Mouse (Mus musculus): ENCODE measurements around the gene Gtf2h1. TPM values are rescaled to one million over a fixed set of nuclear protein-coding genes. Genes with fewer than 3 reads are reported as not detected.

Gtf2h1 gene
- 6.1 TPM for polyA plus RNA-seq (2015; fragmentation: Illumina TruSeq; extraction: RNeasy Lipid Tissue Mini Kit (QIAGEN cat#74804); ENCODE audit: insufficient read depth, low read depth, low replicate concordance)

GRCm38 (mm10) chr7:46795287-46796205, at the start of gene Gtf2h1, which contains the start of gene Hps5:
Gene Gtf2h1 (plus strand): TSS chr7:46796103.
Gene Hps5 (minus strand): TSS chr7:46796064.

DNA sequence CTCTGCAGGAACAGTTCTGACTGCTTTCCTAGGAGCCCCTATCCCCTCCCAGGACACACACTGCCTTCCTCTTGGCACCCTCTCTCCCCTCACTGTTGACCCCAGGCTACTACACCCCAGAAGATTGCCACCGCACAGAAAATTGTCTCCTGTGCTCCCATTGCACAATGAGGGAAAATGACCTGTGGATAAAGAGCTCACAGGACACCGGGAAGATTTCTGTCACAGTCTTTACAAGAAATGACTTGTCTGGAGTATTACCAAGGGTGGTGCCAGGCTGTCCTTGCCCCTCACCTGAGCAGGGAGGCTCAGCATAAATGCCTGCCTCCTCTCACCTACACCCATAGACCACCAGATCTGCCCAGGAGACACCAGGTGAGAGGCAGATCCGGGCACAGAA, 44.4 kb upstream of the Gtf2h1 start, which contains the start of gene Saa2:
TSS of gene Saa2 (plus strand) at position 301 of the 400 bp plus-strand sequence.

GRCm38 (mm10) chr7:46840787-46841525, 45.1 kb downstream of the Gtf2h1 start, which contains the start of gene Ldha:
Gene Ldha (plus strand): TSS chr7:46841475.

GRCm38 (mm10) chr7:46860996-46861395, 65.1 kb downstream of the Gtf2h1 start, which contains the start of gene Ldhc:
Gene Ldhc (plus strand): TSS chr7:46861203.

Other genes starting within 250 kb of the Gtf2h1 start
- gene Sergef, start 156.3 kb upstream of the Gtf2h1 start, polyA plus RNA-seq (2015; fragmentation: Illumina TruSeq; extraction: RNeasy Lipid Tissue Mini Kit (QIAGEN cat#74804); ENCODE audit: insufficient read depth, low read depth, low replicate concordance): 3.1 TPM
- not detected for gene Tph1, start 123.6 kb upstream of the Gtf2h1 start, polyA plus RNA-seq (2015; fragmentation: Illumina TruSeq; extraction: RNeasy Lipid Tissue Mini Kit (QIAGEN cat#74804); ENCODE audit: insufficient read depth, low read depth, low replicate concordance)
- gene Saal1, start 85.4 kb upstream of the Gtf2h1 start, polyA plus RNA-seq (2015; fragmentation: Illumina TruSeq; extraction: RNeasy Lipid Tissue Mini Kit (QIAGEN cat#74804); ENCODE audit: insufficient read depth, low read depth, low replicate concordance): 1.6 TPM
- gene Saa3, start 80.4 kb upstream of the Gtf2h1 start, polyA plus RNA-seq (2015; fragmentation: Illumina TruSeq; extraction: RNeasy Lipid Tissue Mini Kit (QIAGEN cat#74804); ENCODE audit: insufficient read depth, low read depth, low replicate concordance): 4.4 TPM
- gene Saa4, start 63.5 kb upstream of the Gtf2h1 start, polyA plus RNA-seq (2015; fragmentation: Illumina TruSeq; extraction: RNeasy Lipid Tissue Mini Kit (QIAGEN cat#74804); ENCODE audit: insufficient read depth, low read depth, low replicate concordance): not detected
- gene Saa1, start 53.1 kb upstream of the Gtf2h1 start, polyA plus RNA-seq (2015; fragmentation: Illumina TruSeq; extraction: RNeasy Lipid Tissue Mini Kit (QIAGEN cat#74804); ENCODE audit: insufficient read depth, low read depth, low replicate concordance): not detected
- not detected for gene Saa2, start 44.3 kb upstream of the Gtf2h1 start, polyA plus RNA-seq (2015; fragmentation: Illumina TruSeq; extraction: RNeasy Lipid Tissue Mini Kit (QIAGEN cat#74804); ENCODE audit: insufficient read depth, low read depth, low replicate concordance)
- 8.7 TPM for gene Hps5, start within 50 bp of the Gtf2h1 start, polyA plus RNA-seq (2015; fragmentation: Illumina TruSeq; extraction: RNeasy Lipid Tissue Mini Kit (QIAGEN cat#74804); ENCODE audit: insufficient read depth, low read depth, low replicate concordance)
- 36.2 TPM for gene Ldha, start 45.4 kb downstream of the Gtf2h1 start, polyA plus RNA-seq (2015; fragmentation: Illumina TruSeq; extraction: RNeasy Lipid Tissue Mini Kit (QIAGEN cat#74804); ENCODE audit: insufficient read depth, low read depth, low replicate concordance)
- gene Ldhc, start 65.1 kb downstream of the Gtf2h1 start, polyA plus RNA-seq (2015; fragmentation: Illumina TruSeq; extraction: RNeasy Lipid Tissue Mini Kit (QIAGEN cat#74804); ENCODE audit: insufficient read depth, low read depth, low replicate concordance): not detected
- 21.3 TPM for gene Tsg101, start 123.9 kb downstream of the Gtf2h1 start, polyA plus RNA-seq (2015; fragmentation: Illumina TruSeq; extraction: RNeasy Lipid Tissue Mini Kit (QIAGEN cat#74804); ENCODE audit: insufficient read depth, low read depth, low replicate concordance)
- gene Uevld, start 162.4 kb downstream of the Gtf2h1 start, polyA plus RNA-seq (2015; fragmentation: Illumina TruSeq; extraction: RNeasy Lipid Tissue Mini Kit (QIAGEN cat#74804); ENCODE audit: insufficient read depth, low read depth, low replicate concordance): 1.8 TPM
- not detected for gene Gm9999, start 187.5 kb downstream of the Gtf2h1 start, polyA plus RNA-seq (2015; fragmentation: Illumina TruSeq; extraction: RNeasy Lipid Tissue Mini Kit (QIAGEN cat#74804); ENCODE audit: insufficient read depth, low read depth, low replicate concordance)
- gene Spty2d1, start 212.3 kb downstream of the Gtf2h1 start, polyA plus RNA-seq (2015; fragmentation: Illumina TruSeq; extraction: RNeasy Lipid Tissue Mini Kit (QIAGEN cat#74804); ENCODE audit: insufficient read depth, low read depth, low replicate concordance): 3.0 TPM